7 mouse cellular contexts compared by ENCODE assay signal in the genomic region with DNA sequence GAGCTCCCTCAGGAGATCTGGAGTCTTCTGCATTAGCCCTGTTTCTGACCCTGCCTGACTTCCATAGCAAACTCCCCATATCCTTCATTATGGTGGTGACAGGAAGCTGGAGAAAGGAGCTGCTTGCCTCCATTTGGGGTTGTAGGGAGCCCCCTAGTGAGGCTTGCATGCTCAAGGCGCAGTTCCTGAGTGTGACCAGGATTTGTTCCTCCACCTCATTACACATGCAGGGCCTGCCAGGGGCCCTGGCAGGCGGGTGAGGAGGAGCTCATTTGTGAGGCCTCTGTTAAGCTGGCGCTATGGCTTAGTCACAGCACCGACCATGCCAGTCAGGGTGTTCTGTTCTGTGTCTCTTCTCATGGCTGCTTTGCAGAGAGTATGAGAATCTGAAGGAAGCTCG. TPM values are rescaled to one million over a fixed set of nuclear protein-coding genes. Genes with fewer than 3 reads are reported as not detected.
DNase-seq lines count a peak whose midpoint lies in the region; ATAC-seq and TF ChIP-seq lines count a peak whose summit lies in the region.

No protein-coding gene starts in this region.

- H3K27ac ChIP-seq in lung, embryonic 16.5 days (ENCODE audit: low read length), result no peak overlapping the region
- no peak overlapping the region for H3K27ac ChIP-seq in intestine, embryonic 16.5 days (ENCODE audit: low read length)
- no peak overlapping the region for H3K27ac ChIP-seq in cerebellum, adult 2 months (ENCODE audit: insufficient read depth, low read length)

- no peak overlapping the region for H3K4me3 ChIP-seq in lung, embryonic 16.5 days (ENCODE audit: low read length)
- H3K4me3 ChIP-seq in intestine, embryonic 16.5 days (ENCODE audit: low read length), result no peak overlapping the region
- no peak overlapping the region for H3K4me3 ChIP-seq in cerebellum, adult 2 months (replicated peaks; ENCODE audit: insufficient read depth, low read depth, low read length)

- no peak for TF ChIP-seq CTCF in cerebellum, adult 2 months (IDR thresholded peaks at IDR 0.05; ENCODE audit: borderline replicate concordance, insufficient read depth, low read depth, low read length)

- no peak for TF ChIP-seq POLR2A in cerebellum, adult 2 months (IDR thresholded peaks at IDR 0.05; ENCODE audit: borderline replicate concordance, insufficient read depth, low read length)

- H3K4me1 ChIP-seq in lung, embryonic 16.5 days (replicated peaks; ENCODE audit: control insufficient read depth, insufficient read depth, low read length), result no peaks in the 10 kb centered on the region
- peaks cover 3% of the 10 kb centered on the region; the same call in 1 of the 2 replicates for H3K4me1 ChIP-seq in intestine, embryonic 16.5 days (ENCODE audit: control insufficient read depth, insufficient read depth, low read length)
- H3K4me1 ChIP-seq in cerebellum, adult 2 months (ENCODE audit: control insufficient read depth, insufficient read depth, low read length), result no peaks in the 10 kb centered on the region

- H3K36me3 ChIP-seq in lung, embryonic 16.5 days (ENCODE audit: control insufficient read depth, insufficient read depth, low read length), result peaks cover 11% of the 10 kb centered on the region
- H3K36me3 ChIP-seq in intestine, embryonic 16.5 days (ENCODE audit: control insufficient read depth, insufficient read depth, low read length), result peaks cover 2% of the 10 kb centered on the region; the same call in 1 of the 2 replicates

- H3K9ac ChIP-seq in lung, embryonic 16.5 days (ENCODE audit: low read length), result no peak overlapping the region
- no peak overlapping the region for H3K9ac ChIP-seq in intestine, embryonic 16.5 days (ENCODE audit: low read depth, low read length)

- no peak for DNase-seq in lung, adult 18-20 months
- peak; percentile 50 for DNase-seq in embryo, embryonic 10.5 days (ENCODE audit: low spot score)
- peak; percentile 70 for DNase-seq in lung, postnatal 10 days
- no peak for DNase-seq in spleen, postnatal 36 days (ENCODE audit: low spot score in 2 of 2)
- no peak for DNase-seq in cerebellum, adult 2 months

- no peaks in the 10 kb centered on the region for H3K27me3 ChIP-seq in lung, embryonic 16.5 days (ENCODE audit: control insufficient read depth, insufficient read depth, low read depth, low read length)
- H3K27me3 ChIP-seq in intestine, embryonic 16.5 days (replicated peaks; ENCODE audit: control insufficient read depth, insufficient read depth, low read length), result no peaks in the 10 kb centered on the region
- H3K27me3 ChIP-seq in cerebellum, adult 2 months (ENCODE audit: control insufficient read depth, insufficient read depth, low read length), result no peaks in the 10 kb centered on the region

- peak; percentile 44; the same call in 1 of the 2 replicates for ATAC-seq in lung, embryonic 16.5 days (ENCODE audit: low read depth)
- peak; percentile 58; the same call in 1 of the 2 replicates for ATAC-seq in intestine, embryonic 16.5 days

- WGBS in lung, embryonic 16.5 days, result 44% methylated on average over 5 of the region's 5 CpGs
- WGBS in intestine, embryonic 16.5 days, result 56% methylated on average over 5 of the region's 5 CpGs
- WGBS in cerebellum, adult 2 months, result 40% methylated on average over 5 of the region's 5 CpGs

- no peak overlapping the region for H3K4me2 ChIP-seq in lung, embryonic 16.5 days (ENCODE audit: low read depth, low read length)
- no peak overlapping the region for H3K4me2 ChIP-seq in intestine, embryonic 16.5 days (ENCODE audit: low read depth, low read length)

- no peaks in the 10 kb centered on the region for H3K9me3 ChIP-seq in lung, embryonic 16.5 days (ENCODE audit: control insufficient read depth, low read length)
- H3K9me3 ChIP-seq in intestine, embryonic 16.5 days (ENCODE audit: control insufficient read depth, low read length), result no peaks in the 10 kb centered on the region

RNA-seq across cellular contexts. Expression of a gene that starts 11.9 kb away (rescaled TPM):
- polyA plus RNA-seq in lung, embryonic 16.5 days (2015; fragmentation: Nextera tagmentation; extraction: Ambion mirVana), result 24.0 and 24.3 TPM in 2 replicates
- 12.4 and 17.0 TPM in 2 replicates for polyA plus RNA-seq in intestine, embryonic 16.5 days (2015; fragmentation: Nextera tagmentation; extraction: Ambion mirVana)
- 1.5 and 2.2 TPM in 2 replicates for polyA plus RNA-seq in cerebellum, adult 2 months (2012; rRNA removed)

RNA-seq across cellular contexts. Expression of a gene that starts 13.4 kb away (rescaled TPM):
- 20.6 and 24.2 TPM in 2 replicates for polyA plus RNA-seq in lung, embryonic 16.5 days (2015; fragmentation: Nextera tagmentation; extraction: Ambion mirVana)
- polyA plus RNA-seq in intestine, embryonic 16.5 days (2015; fragmentation: Nextera tagmentation; extraction: Ambion mirVana), result 32.8 and 35.5 TPM in 2 replicates
- 8.0 and 10.0 TPM in 2 replicates for polyA plus RNA-seq in cerebellum, adult 2 months (2012; rRNA removed)

RNA-seq across cellular contexts. Expression of a gene that starts 21.0 kb away (rescaled TPM):
- 3.4 and 4.8 TPM in 2 replicates for polyA plus RNA-seq in lung, embryonic 16.5 days (2015; fragmentation: Nextera tagmentation; extraction: Ambion mirVana)
- 4.5 and 5.0 TPM in 2 replicates for polyA plus RNA-seq in intestine, embryonic 16.5 days (2015; fragmentation: Nextera tagmentation; extraction: Ambion mirVana)
- 0.20 and 0.38 TPM in 2 replicates for polyA plus RNA-seq in cerebellum, adult 2 months (2012; rRNA removed)

RNA-seq across cellular contexts. Expression of a gene that starts 23.8 kb away (rescaled TPM):
- 64.3 and 71.1 TPM in 2 replicates for polyA plus RNA-seq in lung, embryonic 16.5 days (2015; fragmentation: Nextera tagmentation; extraction: Ambion mirVana)
- 34.0 and 35.8 TPM in 2 replicates for polyA plus RNA-seq in intestine, embryonic 16.5 days (2015; fragmentation: Nextera tagmentation; extraction: Ambion mirVana)
- polyA plus RNA-seq in cerebellum, adult 2 months (2012; rRNA removed), result 4.1 and 5.7 TPM in 2 replicates

RNA-seq across cellular contexts. Expression of a gene that starts 26.4 kb away (rescaled TPM):
- polyA plus RNA-seq in lung, embryonic 16.5 days (2015; fragmentation: Nextera tagmentation; extraction: Ambion mirVana), result 2.0 and 2.5 TPM in 2 replicates
- 1.3 and 1.7 TPM in 2 replicates for polyA plus RNA-seq in intestine, embryonic 16.5 days (2015; fragmentation: Nextera tagmentation; extraction: Ambion mirVana)
- polyA plus RNA-seq in cerebellum, adult 2 months (2012; rRNA removed), result 20.2 and 25.1 TPM in 2 replicates

Comparison
In these comparisons a context has a peak if more than half of its experiments do, and no peak if none do; other contexts are left out.
1. DNase-seq: peak in embryo, embryonic 10.5 days (single experiment) and lung, postnatal 10 days (single experiment); none in lung, adult 18-20 months (0 of 2), spleen, postnatal 36 days (0 of 2) and cerebellum, adult 2 months (0 of 2).